Mouse (Mus musculus): ENCODE data around the gene Pspn. TPM values are rescaled to one million over a fixed set of nuclear protein-coding genes. Genes with fewer than 3 reads are reported as not detected.

The Pspn gene
- total and polyA plus RNA-seq, 3 experiments = not detected

DNA sequence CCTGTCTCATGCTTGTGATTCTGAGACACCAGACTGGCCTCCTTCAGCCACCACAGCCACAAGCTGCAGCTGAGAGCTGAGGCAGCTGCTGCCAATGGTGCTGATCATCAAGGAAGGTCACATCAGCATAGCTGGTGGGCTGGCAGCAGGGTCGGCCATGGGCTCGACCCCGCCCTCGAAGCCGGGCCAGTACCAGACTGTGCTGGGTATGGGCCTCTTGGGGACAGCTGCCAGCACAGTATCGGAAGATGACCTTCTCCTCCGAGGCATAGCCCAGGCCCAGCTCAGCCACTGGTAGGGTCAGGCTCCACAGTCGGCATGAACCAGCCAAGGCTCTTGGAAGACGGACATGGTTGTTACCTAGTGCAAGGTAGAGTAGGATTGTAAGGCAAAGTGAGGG, 404 bp downstream of the Pspn start:
- TF ChIP-seq GATA2 (IDR thresholded peaks at IDR 0.05; ENCODE audit: borderline replicate concordance, low read depth, low read length) (no peak), CTCF (IDR thresholded peaks at IDR 0.05; ENCODE audit: low read depth, low read length) (no peak), GATA1 (IDR thresholded peaks at IDR 0.05; ENCODE audit: borderline replicate concordance, low read length) (no peak), POLR2AphosphoS5 (IDR thresholded peaks at IDR 0.05; ENCODE audit: insufficient replicate concordance, low read depth, low read length) (no peak), TAL1 (conservative IDR thresholded peaks at IDR 0.05; ENCODE audit: low read depth, low read length) (no peak)
- ATAC-seq (ENCODE audit: extremely low read depth, insufficient number of reproducible peaks, low FRiP score, poor library complexity, severe bottlenecking) (no peak), DNase-seq (ENCODE audit: low spot score) (no peak)
- peaks cover 58% of the 10 kb centered on the region for H3K4me1 ChIP-seq (ENCODE audit: insufficient read depth, low read depth, low read length)
- H3K27me3 ChIP-seq (ENCODE audit: insufficient read depth, low read length) = no peaks in the 10 kb centered on the region
- 0 out of 2 replicates have a peak overlapping the region, but pooled peaks have one; percentile 8 for H3K4me3 ChIP-seq (ENCODE audit: low read depth, low read length)
- H3K36me3 ChIP-seq (replicated peaks) = peaks cover 87% of the 10 kb centered on the region
- H3K9me3 ChIP-seq (replicated peaks) = peaks cover 3% of the 10 kb centered on the region; the same call in 1 of the 2 replicates

DNA sequence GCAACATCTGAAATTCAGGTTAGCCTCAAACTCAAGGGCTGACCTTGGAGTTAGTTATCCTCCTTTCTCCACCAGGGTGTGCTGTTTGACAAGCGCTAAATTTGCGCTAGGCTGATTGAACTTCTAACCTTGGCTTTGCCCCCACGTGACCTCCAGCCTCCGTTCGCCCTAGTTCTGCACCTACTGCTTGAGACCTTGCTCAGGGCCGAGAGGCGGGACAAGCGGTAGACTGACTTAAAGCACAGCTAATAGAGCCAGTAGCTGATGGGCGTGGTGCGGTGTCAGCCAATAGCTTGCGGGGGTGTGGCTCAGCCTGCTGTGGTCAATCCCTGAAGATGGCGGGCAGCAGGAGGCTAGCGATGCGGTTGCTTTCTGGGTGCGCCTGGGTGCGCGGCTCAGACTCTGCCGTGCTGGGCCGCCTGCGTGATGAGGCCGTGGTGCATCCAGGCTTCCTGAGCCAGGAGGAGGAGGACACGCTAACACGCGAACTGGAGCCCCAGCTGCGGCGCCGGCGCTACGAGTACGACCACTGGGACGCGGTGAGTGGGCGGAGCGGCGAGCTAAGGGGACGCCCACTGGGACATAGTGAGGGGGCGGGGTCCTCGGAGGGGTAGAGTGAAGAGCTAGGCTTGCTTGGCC, 2.7 kb downstream of the Pspn start, which contains the start of gene Alkbh7:
Alkbh7 (plus strand) TSS at position 311 of the 639 bp plus-strand sequence.
- H3K4me3 ChIP-seq (ENCODE audit: low read depth, low read length) = peak within 1 kb of the TSS; percentile 88
- peak; percentile 95 for DNase-seq (ENCODE audit: low spot score)
- H3K9me3 ChIP-seq (replicated peaks) = peaks cover 3% of the 10 kb centered on the region; the same call in 1 of the 2 replicates
- peak; percentile 100 for ATAC-seq (ENCODE audit: extremely low read depth, insufficient number of reproducible peaks, low FRiP score, poor library complexity, severe bottlenecking)
- no peaks in the 10 kb centered on the region for H3K27me3 ChIP-seq (ENCODE audit: insufficient read depth, low read length)
- H3K36me3 ChIP-seq (replicated peaks) = peaks cover 87% of the 10 kb centered on the region
- TF ChIP-seq CTCF (IDR thresholded peaks at IDR 0.05; ENCODE audit: low read depth, low read length) = peak; percentile 58
- TF ChIP-seq TAL1 (conservative IDR thresholded peaks at IDR 0.05; ENCODE audit: low read depth, low read length) = no peak
- peaks cover 49% of the 10 kb centered on the region for H3K4me1 ChIP-seq (ENCODE audit: insufficient read depth, low read depth, low read length)

DNA sequence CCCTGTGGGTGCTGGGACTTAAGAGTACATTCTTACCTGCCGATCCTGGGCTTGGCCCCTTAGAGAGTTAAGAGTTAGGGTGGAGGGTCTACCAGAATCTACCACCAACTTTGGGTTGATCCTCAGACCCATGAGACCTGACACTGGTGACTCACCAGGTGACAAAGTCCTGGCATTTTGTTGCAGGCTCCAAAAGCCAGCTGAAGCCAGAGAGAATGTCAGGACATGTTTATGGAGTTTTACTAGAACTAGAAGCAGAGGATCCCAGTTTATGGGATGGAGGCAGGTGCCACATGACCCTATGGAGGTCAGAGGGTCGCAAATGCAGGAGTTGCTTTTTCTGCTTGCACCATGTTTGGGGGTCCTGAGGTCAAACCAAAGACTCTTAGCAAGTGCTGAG, 3.3 kb downstream of the Pspn start:
- TF ChIP-seq TAL1 (conservative IDR thresholded peaks at IDR 0.05; ENCODE audit: low read depth, low read length) (no peak), GATA1 (IDR thresholded peaks at IDR 0.05; ENCODE audit: borderline replicate concordance, low read length) (no peak), GATA2 (IDR thresholded peaks at IDR 0.05; ENCODE audit: borderline replicate concordance, low read depth, low read length) (no peak), CTCF (IDR thresholded peaks at IDR 0.05; ENCODE audit: low read depth, low read length) (no peak), POLR2AphosphoS5 (IDR thresholded peaks at IDR 0.05; ENCODE audit: insufficient replicate concordance, low read depth, low read length) (no peak)
- Histone ChIP-seq H3K36me3 (replicated peaks) (peaks cover 86% of the 10 kb centered on the region), H3K4me3 (ENCODE audit: low read depth, low read length) (no peak overlapping the region), H3K4me1 (ENCODE audit: insufficient read depth, low read depth, low read length) (peaks cover 47% of the 10 kb centered on the region), H3K9me3 (replicated peaks) (peaks cover 3% of the 10 kb centered on the region; the same call in 1 of the 2 replicates), H3K27me3 (ENCODE audit: insufficient read depth, low read length) (no peaks in the 10 kb centered on the region)
- no peak for DNase-seq (ENCODE audit: low spot score)
- no peak for ATAC-seq (ENCODE audit: extremely low read depth, insufficient number of reproducible peaks, low FRiP score, poor library complexity, severe bottlenecking)

DNA sequence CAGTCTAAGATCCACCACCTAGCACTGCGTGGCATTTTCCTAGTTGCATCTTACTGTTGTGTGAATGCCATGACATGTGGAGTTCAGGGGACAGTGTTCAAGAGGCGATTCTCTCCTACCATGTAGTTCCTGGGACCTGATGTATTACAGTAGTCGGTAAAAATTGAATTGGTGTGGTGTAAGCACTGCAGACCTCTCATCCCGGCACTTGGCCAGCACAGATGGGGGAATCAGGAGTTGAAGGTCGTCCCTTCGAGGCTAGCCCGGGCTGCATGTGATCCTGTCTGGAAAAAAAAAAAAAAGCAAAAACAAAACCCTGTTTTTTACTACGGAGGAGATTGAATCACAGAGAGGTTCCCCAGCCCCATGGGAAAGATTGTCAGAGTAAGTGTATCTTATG, 4.8 kb downstream of the Pspn start:
- H3K36me3 ChIP-seq (replicated peaks) = peaks cover 77% of the 10 kb centered on the region
- no peaks in the 10 kb centered on the region for H3K27me3 ChIP-seq (ENCODE audit: insufficient read depth, low read length)
- no peak for ATAC-seq (ENCODE audit: extremely low read depth, insufficient number of reproducible peaks, low FRiP score, poor library complexity, severe bottlenecking)
- TF ChIP-seq POLR2AphosphoS5 (IDR thresholded peaks at IDR 0.05; ENCODE audit: insufficient replicate concordance, low read depth, low read length) = no peak
- TF ChIP-seq GATA1 (IDR thresholded peaks at IDR 0.05; ENCODE audit: borderline replicate concordance, low read length) = no peak
- TF ChIP-seq GATA2 (IDR thresholded peaks at IDR 0.05; ENCODE audit: borderline replicate concordance, low read depth, low read length) = no peak
- TF ChIP-seq CTCF (IDR thresholded peaks at IDR 0.05; ENCODE audit: low read depth, low read length) = no peak
- TF ChIP-seq TAL1 (conservative IDR thresholded peaks at IDR 0.05; ENCODE audit: low read depth, low read length) = no peak
- peaks cover 49% of the 10 kb centered on the region for H3K4me1 ChIP-seq (ENCODE audit: insufficient read depth, low read depth, low read length)
- DNase-seq (ENCODE audit: low spot score) = no peak
- H3K9me3 ChIP-seq (replicated peaks) = peaks cover 3% of the 10 kb centered on the region; the same call in 1 of the 2 replicates
- H3K4me3 ChIP-seq (ENCODE audit: low read depth, low read length) = no peak overlapping the region

DNA sequence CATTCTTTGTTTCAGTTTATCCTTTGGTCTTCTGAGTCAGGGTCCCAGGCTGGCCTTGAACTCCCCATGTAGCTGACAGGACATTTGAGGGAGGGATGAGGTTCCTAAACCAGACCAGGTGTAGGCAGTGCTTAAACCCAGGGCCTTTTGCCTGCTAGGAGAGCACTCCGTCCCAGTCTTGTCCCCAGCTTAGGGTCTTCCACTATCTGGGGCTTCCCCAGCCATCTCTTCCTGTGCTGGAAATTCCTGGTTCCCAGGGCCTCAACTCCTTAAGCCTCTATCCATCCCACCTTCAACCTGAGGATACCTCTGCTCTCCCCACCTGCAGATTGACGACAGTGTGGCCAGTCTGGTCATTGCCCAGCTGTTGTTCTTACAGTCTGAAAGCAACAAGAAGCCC, 8.9 kb downstream of the Pspn start:
- no peaks in the 10 kb centered on the region for H3K9me3 ChIP-seq (replicated peaks)
- peaks cover 40% of the 10 kb centered on the region for H3K4me1 ChIP-seq (ENCODE audit: insufficient read depth, low read depth, low read length)
- peaks cover 49% of the 10 kb centered on the region for H3K36me3 ChIP-seq (replicated peaks)
- ATAC-seq (ENCODE audit: extremely low read depth, insufficient number of reproducible peaks, low FRiP score, poor library complexity, severe bottlenecking) (no peak), DNase-seq (ENCODE audit: low spot score) (no peak)
- peak overlapping the region; percentile 97 for H3K4me3 ChIP-seq (ENCODE audit: low read depth, low read length)
- no peak for TF ChIP-seq POLR2AphosphoS5 (IDR thresholded peaks at IDR 0.05; ENCODE audit: insufficient replicate concordance, low read depth, low read length)
- no peak for TF ChIP-seq TAL1 (conservative IDR thresholded peaks at IDR 0.05; ENCODE audit: low read depth, low read length)
- no peak for TF ChIP-seq CTCF (IDR thresholded peaks at IDR 0.05; ENCODE audit: low read depth, low read length)
- TF ChIP-seq GATA2 (IDR thresholded peaks at IDR 0.05; ENCODE audit: borderline replicate concordance, low read depth, low read length) = no peak
- no peak for TF ChIP-seq GATA1 (IDR thresholded peaks at IDR 0.05; ENCODE audit: borderline replicate concordance, low read length)
- H3K27me3 ChIP-seq (ENCODE audit: insufficient read depth, low read length) = peaks cover 11% of the 10 kb centered on the region

DNA sequence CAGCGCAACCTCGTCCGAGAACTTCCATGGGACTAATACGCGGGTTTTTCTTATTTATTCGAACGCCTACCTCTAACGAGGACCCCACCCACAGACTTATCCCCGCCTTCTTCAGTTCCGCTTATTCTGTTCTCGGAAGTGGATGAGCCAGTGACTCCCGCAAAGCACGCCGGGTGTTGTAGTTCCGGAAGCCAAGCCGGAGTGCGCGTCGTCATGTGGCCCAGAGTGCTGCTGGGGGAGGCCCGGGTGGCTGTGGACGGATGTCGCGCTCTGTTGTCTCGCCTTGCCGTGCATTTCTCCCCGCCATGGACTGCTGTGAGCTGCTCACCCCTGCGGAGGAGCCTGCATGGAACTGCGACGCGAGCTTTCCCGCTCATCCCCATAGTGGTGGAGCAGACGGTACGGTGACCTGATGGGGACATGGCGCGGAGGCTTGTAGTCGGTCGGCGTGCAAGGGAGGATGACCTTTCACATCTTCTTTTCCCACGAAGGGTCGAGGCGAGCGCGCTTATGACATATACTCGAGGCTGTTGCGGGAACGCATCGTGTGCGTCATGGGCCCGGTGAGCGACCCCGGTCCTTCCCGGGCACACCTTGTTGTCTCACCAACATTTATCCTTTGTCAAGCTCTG, 9.6 kb downstream of the Pspn start, which contains the start of gene Clpp:
Clpp (plus strand) TSS at position 191 of the 632 bp plus-strand sequence.
- Histone ChIP-seq H3K4me3 (ENCODE audit: low read depth, low read length) (peak within 1 kb of the TSS; percentile 97), H3K36me3 (replicated peaks) (peaks cover 41% of the 10 kb centered on the region), H3K9me3 (replicated peaks) (no peaks in the 10 kb centered on the region), H3K27me3 (ENCODE audit: insufficient read depth, low read length) (peaks cover 15% of the 10 kb centered on the region), H3K4me1 (ENCODE audit: insufficient read depth, low read depth, low read length) (peaks cover 38% of the 10 kb centered on the region)
- peak; percentile 88 for DNase-seq (ENCODE audit: low spot score)
- TF ChIP-seq POLR2AphosphoS5 (IDR thresholded peaks at IDR 0.05; ENCODE audit: insufficient replicate concordance, low read depth, low read length) (0 out of 2 replicates have a peak, but pooled peaks have one; percentile 42), TAL1 (conservative IDR thresholded peaks at IDR 0.05; ENCODE audit: low read depth, low read length) (no peak)
- ATAC-seq (ENCODE audit: extremely low read depth, insufficient number of reproducible peaks, low FRiP score, poor library complexity, severe bottlenecking) = peak; percentile 91

All from G1E (cell line).